Mouse (Mus musculus) midbrain, embryonic 11.5 days (tissue): Measurements from ENCODE around the gene Map9. TPM values are rescaled to one million over a fixed set of nuclear protein-coding genes. Genes with fewer than 3 reads are reported as not detected.

Experiments
- ATAC-seq: fragments of 200-750 bp; cut with Nextera tagmentation; 2 replicates; pipeline ENCODE4 v1.8.0; 2017; ENCODE audit warnings: moderate TSS enrichment, moderate library complexity; ENCODE audit not compliant: low FRiP score
- DNase-seq: peaks from one replicate; pipeline ENCODE4 v3.0.0; 2015; ENCODE audit warnings: low spot score; ENCODE audit errors: missing footprints
- H3K27ac ChIP-seq: fragments of 300-500 bp; sonication (generic); 2 replicates; pipeline ENCODE4 v1.5.1; 2014; ENCODE audit warnings: low read depth, low read length
- H3K27me3 ChIP-seq: fragments of 300-500 bp; sonication (generic); 2 replicates; pipeline ENCODE4 v1.6.1; 2014; ENCODE audit warnings: mild to moderate bottlenecking, low read length, moderate library complexity, mixed read lengths; ENCODE audit not compliant: control insufficient read depth, insufficient read depth
- H3K36me3 ChIP-seq: fragments of 300-500 bp; sonication (generic); 2 replicates; pipeline ENCODE4 v1.6.1; 2014; ENCODE audit warnings: mild to moderate bottlenecking, low read length, moderate library complexity, mixed read lengths; ENCODE audit not compliant: control insufficient read depth, insufficient read depth
- H3K4me1 ChIP-seq: fragments of 300-500 bp; sonication (generic); 2 replicates; pipeline ENCODE4 v1.6.1; 2014; ENCODE audit warnings: low read length; ENCODE audit not compliant: control insufficient read depth, insufficient read depth
- H3K4me2 ChIP-seq: fragments of 300-500 bp; sonication (generic); 2 replicates; pipeline ENCODE4 v1.6.1; 2014; ENCODE audit warnings: mild to moderate bottlenecking, moderate library complexity
- H3K4me3 ChIP-seq: fragments of 300-500 bp; sonication (generic); 2 replicates; pipeline ENCODE4 v1.5.1; 2014; ENCODE audit warnings: low read depth, low read length
- H3K9ac ChIP-seq: fragments of 300-500 bp; sonication (generic); 2 replicates; pipeline ENCODE4 v1.6.1; 2014; ENCODE audit warnings: low read length
- H3K9me3 ChIP-seq: fragments of 300-500 bp; sonication (generic); 2 replicates; pipeline ENCODE4 v1.6.1; 2016; ENCODE audit warnings: low read length; ENCODE audit not compliant: control insufficient read depth
- WGBS: fragments of 180-500 bp; shearing (Covaris S2); extraction: QIAGEN DNeasy Blood & Tissue Kit; methylation state at CpG from one replicate; pipeline ENCODE4 v1.1.7; 2014; 5-methylcytosine and 5-hydroxymethylcytosine counted together
- polyA plus RNA-seq: library from polyadenylated mRNA; unstranded; fragments of >200 nt; fragmentation: Nextera tagmentation; extraction: Ambion mirVana; gene quantifications from 2 replicates; pipeline ENCODE4 v1.2.1, GENCODE M21; 2014

The Map9 gene
- polyA plus RNA-seq, 1 experiment from 2014 or later: 14.4 TPM

DNA sequence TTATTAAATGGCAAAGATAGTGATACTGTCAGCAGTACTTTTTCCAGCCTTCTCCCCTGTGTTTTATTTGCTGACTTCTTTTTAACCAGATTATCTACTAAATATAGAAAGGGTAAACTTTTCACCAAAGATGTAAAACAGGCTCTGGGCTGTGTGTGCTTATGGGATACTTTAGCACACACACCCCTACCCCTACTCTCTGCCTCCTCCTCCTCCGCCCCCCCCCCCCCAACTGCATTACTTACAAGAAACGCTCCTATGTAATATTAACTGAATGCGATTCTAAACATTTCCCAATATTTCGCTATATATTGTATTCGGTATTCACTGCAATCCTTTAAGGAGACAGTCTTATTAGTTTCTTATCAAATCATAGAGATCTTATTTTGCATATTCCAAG lies 504 bp upstream of the Map9 start:
- WGBS: 2% methylated on average over 4 of the region's 5 CpGs
- Histone ChIP-seq H3K4me2 (peak overlapping the region; percentile 62), H3K9ac (peak overlapping the region; percentile 50; the same call in 1 of the 2 replicates), H3K4me1 (no peaks in the 10 kb centered on the region), H3K4me3 (peak overlapping the region; percentile 78), H3K27ac (no peak overlapping the region), H3K36me3 (no peaks in the 10 kb centered on the region), H3K9me3 (no peaks in the 10 kb centered on the region), H3K27me3 (no peaks in the 10 kb centered on the region)
- peak; percentile 83 for DNase-seq
- ATAC-seq: peak; percentile 47

DNA sequence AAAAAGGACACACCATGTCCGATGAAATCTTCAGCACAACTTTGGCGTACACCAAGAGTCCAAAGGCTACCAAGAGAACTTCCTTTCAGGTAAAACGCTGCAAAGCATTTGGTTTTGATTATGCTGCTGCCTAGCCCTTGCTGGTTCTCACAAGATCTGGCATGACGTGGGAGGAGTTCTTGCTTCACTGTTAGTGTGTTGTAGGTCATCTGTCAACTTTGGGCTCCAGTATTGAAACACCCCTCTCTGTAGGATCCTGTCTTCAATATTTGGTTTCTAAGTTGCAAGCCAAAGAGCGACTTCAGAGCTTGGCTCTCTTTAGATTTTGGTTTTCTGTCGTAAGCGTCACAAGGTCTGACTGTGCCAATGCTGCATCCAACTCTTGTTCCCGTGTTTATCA lies 1.2 kb downstream of the Map9 start:
- Histone ChIP-seq H3K27me3 (no peaks in the 10 kb centered on the region), H3K36me3 (peaks cover 4% of the 10 kb centered on the region; the same call in 1 of the 2 replicates), H3K9ac (no peak overlapping the region; the same call in 1 of the 2 replicates), H3K4me1 (no peaks in the 10 kb centered on the region), H3K9me3 (no peaks in the 10 kb centered on the region), H3K4me3 (no peak overlapping the region), H3K27ac (no peak overlapping the region), H3K4me2 (no peak overlapping the region)
- ATAC-seq (no peak), DNase-seq (no peak)
- 89% methylated on average over 8 of the region's 8 CpGs for WGBS

DNA sequence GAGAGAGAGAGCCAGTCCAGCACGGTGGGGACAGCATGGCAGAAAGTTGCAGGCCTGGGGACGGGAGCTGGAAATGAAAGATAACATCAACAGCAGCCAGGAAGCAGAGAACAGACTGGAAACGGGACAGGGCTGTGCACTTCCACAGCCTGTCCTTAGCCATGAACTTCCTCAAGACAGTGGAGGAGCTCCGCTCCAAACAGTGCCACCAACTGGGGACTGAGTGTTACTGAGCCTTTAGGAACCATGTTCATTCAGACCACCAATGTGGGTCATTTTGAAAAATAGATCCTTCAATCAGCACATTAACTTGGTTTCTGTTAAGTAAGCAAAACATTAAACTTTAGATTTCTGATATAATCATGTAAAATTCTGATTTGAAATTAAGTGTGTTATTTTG lies 4.6 kb downstream of the Map9 start:
- Histone ChIP-seq H3K9me3 (no peaks in the 10 kb centered on the region), H3K27me3 (no peaks in the 10 kb centered on the region), H3K36me3 (peaks cover 4% of the 10 kb centered on the region; the same call in 1 of the 2 replicates), H3K4me3 (no peak overlapping the region), H3K9ac (no peak overlapping the region), H3K27ac (no peak overlapping the region), H3K4me2 (no peak overlapping the region), H3K4me1 (no peaks in the 10 kb centered on the region)
- DNase-seq: peak; percentile 89
- WGBS: 36% methylated on average over 4 of the region's 4 CpGs
- ATAC-seq: no peak

DNA sequence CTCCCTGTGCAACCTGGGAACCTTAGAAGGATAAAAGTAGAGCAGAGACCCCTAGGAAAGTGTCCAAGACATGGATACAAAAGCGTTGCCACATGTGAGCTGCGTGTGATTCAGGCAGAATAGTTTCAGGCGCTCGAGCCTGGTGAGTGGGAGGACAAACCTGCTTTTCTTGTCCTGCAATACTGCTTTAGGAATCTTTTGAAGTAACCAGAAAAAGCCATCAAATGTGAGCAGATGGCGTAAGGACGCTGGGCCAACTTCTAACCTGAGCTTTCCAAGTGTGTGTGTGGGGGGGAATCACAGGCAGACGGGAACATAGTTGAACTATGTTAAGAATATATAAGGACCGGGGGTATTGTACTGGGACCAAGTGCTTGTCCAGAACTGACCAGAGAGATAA lies 6.7 kb downstream of the Map9 start:
- H3K4me2 ChIP-seq: no peak overlapping the region
- H3K4me3 ChIP-seq: no peak overlapping the region
- H3K36me3 ChIP-seq: peaks cover 4% of the 10 kb centered on the region; the same call in 1 of the 2 replicates
- no peaks in the 10 kb centered on the region for H3K27me3 ChIP-seq
- ATAC-seq (no peak), DNase-seq (no peak)
- no peaks in the 10 kb centered on the region for H3K9me3 ChIP-seq
- H3K4me1 ChIP-seq: no peaks in the 10 kb centered on the region
- H3K27ac ChIP-seq: no peak overlapping the region
- H3K9ac ChIP-seq: no peak overlapping the region
- WGBS: 92% methylated on average over 8 of the region's 8 CpGs

DNA sequence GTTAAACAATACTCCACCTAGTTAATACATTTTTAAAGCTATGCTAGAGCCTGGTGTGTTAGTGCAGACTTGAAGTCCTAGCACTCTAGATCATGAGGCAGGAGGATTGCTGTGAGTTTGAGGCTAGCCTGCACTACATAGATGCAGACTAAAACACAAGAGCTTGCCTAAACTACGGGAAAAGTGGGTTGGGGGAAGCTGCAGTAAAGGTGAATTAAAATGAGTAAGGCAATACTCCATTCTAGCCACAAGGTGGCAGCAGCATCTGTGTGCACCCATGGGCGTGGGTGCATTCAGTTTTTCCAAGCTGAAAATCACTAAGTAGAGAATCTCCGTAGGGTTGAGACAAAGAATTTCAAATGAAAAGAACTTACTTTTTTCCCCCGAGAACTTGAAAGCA lies 7.1 kb downstream of the Map9 start:
- Histone ChIP-seq H3K9ac (no peak overlapping the region), H3K27me3 (no peaks in the 10 kb centered on the region), H3K36me3 (peaks cover 4% of the 10 kb centered on the region; the same call in 1 of the 2 replicates), H3K27ac (no peak overlapping the region), H3K4me3 (no peak overlapping the region), H3K9me3 (no peaks in the 10 kb centered on the region), H3K4me1 (no peaks in the 10 kb centered on the region), H3K4me2 (no peak overlapping the region)
- no peak for DNase-seq
- peak; percentile 45; the same call in 1 of the 2 replicates for ATAC-seq
- 45% methylated on average over 4 of the region's 4 CpGs for WGBS

DNA sequence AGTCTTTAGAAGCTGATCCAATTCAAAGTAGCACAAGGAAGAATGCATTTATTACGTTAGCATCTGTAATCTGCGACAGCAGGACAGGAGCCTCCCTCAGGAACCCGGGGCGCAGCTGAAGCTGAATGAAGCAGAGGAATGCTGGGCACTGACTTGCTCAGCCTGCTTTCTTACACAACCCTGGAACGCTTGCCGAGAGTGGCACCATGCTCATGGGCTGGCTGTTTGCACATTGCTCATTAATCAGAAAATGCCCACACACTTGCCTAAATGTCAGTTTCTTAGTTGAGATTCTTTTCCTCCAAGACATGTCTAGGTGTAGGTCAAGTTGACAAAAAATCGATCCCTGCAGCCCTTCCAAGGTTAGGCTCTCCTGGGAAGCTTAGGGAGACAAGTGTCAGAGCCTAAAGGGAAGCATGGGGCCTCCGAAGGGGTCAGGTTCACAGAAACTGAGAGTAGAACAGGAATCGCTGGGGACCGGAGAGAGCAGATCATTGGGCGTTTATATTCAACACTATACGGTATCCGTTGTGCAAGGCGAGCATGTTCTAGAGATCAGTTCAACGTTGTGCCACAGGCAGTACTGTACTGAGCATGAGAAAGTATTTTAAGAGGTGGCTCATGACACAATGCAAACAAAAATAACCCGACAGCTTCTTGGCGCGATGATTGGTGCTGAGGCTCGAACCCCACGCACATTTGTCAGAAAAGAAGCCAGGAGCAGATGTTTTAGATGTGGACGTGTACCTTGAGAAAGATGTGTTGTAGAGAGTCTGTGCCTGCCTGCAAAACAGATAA lies 11.4 kb downstream of the Map9 start:
- H3K4me1 ChIP-seq: no peaks in the 10 kb centered on the region
- DNase-seq: no peak
- H3K9ac ChIP-seq: no peak overlapping the region
- H3K36me3 ChIP-seq: no peaks in the 10 kb centered on the region
- no peaks in the 10 kb centered on the region for H3K9me3 ChIP-seq
- no peak overlapping the region for H3K27ac ChIP-seq
- WGBS: 85% methylated on average over 21 of the region's 21 CpGs
- ATAC-seq: no peak
- H3K27me3 ChIP-seq: no peaks in the 10 kb centered on the region
- no peak overlapping the region for H3K4me3 ChIP-seq
- no peak overlapping the region for H3K4me2 ChIP-seq

DNA sequence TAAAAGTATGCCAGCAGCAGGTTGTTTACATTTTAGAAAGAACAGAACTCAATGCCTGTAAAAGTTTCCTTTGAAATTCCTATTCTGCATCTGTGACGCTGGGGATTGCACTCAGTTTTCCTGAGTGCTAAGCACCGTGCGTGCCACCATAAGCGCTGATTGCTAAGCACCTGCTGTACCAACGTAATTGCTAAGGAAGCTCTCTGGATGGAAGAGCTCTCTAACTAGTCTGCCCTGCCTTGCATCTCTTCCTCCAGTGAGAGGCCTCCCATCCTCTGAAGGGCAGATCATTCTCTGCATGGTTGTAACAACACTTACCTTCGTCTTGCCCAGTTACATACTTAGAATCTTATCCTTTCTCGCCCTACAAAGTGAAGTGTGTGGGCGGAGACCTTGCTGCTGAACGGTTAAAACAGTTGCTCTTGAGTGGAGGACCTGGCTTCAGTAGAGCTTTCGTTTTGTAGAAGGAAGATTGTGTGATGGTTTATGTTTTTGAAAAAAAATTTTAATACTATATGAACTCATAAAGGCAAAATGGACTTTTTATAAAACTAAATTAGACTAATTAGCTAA lies 12.7 kb downstream of the Map9 start:
- WGBS: 89% methylated on average over 10 of the region's 10 CpGs
- Histone ChIP-seq H3K27me3 (no peaks in the 10 kb centered on the region), H3K9me3 (no peaks in the 10 kb centered on the region), H3K9ac (no peak overlapping the region), H3K36me3 (no peaks in the 10 kb centered on the region), H3K4me3 (no peak overlapping the region), H3K27ac (no peak overlapping the region), H3K4me2 (no peak overlapping the region), H3K4me1 (no peaks in the 10 kb centered on the region)
- no peak for ATAC-seq
- no peak for DNase-seq

DNA sequence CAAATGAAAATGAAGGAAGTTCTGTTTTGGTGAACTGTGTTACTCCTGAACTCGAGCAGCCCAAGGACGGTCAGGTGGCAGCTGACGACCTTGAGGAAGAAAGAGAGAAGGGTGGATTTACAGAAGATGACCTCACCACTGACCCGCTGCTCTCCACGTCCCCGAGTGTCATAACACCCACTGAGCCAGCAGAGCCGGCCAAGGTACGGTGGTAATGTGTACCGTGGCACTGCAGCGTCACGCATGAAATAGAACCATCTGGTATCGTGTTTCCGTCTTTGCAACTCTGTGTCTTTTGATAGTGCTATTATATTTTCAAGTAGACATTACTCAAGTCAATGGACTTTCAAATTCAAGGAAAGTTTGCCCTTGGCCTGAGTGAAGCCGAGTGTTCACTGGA lies 19.1 kb downstream of the Map9 start:
- Histone ChIP-seq H3K4me2 (no peak overlapping the region), H3K27ac (no peak overlapping the region), H3K4me3 (no peak overlapping the region), H3K9ac (no peak overlapping the region), H3K27me3 (no peaks in the 10 kb centered on the region), H3K36me3 (no peaks in the 10 kb centered on the region; the same call in 1 of the 2 replicates), H3K9me3 (no peaks in the 10 kb centered on the region), H3K4me1 (no peaks in the 10 kb centered on the region)
- 92% methylated on average over 14 of the region's 14 CpGs for WGBS
- ATAC-seq (0 out of 2 replicates have a peak, but pooled peaks have one; percentile 24), DNase-seq (no peak)

DNA sequence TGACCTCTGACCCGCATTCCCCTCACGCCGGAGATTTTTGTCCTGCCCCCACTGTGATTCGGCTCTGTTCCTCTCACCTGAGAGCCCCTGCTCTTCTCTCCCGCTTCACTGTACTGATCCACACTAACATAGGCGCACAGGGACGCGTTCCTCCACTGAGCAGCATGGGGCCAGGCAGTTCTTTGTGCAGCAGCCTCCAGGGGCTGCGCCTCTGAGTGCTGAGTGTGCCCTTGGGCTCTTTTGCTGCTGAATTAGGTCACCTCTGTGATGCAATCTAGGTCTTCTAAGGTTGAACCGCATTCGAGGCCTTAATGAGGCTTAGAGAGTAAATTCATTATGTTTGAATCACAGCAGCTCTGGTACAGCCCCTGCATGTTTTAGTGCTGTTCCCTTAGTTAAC lies 24.5 kb downstream of the Map9 start:
- Histone ChIP-seq H3K4me3 (no peak overlapping the region), H3K4me1 (no peaks in the 10 kb centered on the region), H3K4me2 (no peak overlapping the region), H3K9me3 (no peaks in the 10 kb centered on the region), H3K9ac (no peak overlapping the region), H3K36me3 (peaks cover 2% of the 10 kb centered on the region; the same call in 1 of the 2 replicates), H3K27ac (no peak overlapping the region), H3K27me3 (no peaks in the 10 kb centered on the region)
- ATAC-seq (0 out of 2 replicates have a peak, but pooled peaks have one; percentile 24), DNase-seq (no peak)
- WGBS: 77% methylated on average over 11 of the region's 11 CpGs
